Mouse (Mus musculus): ENCODE measurements at regions not wholly inside any gene's neighbourhood (a gene's known extent, or its start where the extent isn't known, plus 50 kb on each side); places are given as distances from the start of the nearest gene placed in this dataset.

DNA sequence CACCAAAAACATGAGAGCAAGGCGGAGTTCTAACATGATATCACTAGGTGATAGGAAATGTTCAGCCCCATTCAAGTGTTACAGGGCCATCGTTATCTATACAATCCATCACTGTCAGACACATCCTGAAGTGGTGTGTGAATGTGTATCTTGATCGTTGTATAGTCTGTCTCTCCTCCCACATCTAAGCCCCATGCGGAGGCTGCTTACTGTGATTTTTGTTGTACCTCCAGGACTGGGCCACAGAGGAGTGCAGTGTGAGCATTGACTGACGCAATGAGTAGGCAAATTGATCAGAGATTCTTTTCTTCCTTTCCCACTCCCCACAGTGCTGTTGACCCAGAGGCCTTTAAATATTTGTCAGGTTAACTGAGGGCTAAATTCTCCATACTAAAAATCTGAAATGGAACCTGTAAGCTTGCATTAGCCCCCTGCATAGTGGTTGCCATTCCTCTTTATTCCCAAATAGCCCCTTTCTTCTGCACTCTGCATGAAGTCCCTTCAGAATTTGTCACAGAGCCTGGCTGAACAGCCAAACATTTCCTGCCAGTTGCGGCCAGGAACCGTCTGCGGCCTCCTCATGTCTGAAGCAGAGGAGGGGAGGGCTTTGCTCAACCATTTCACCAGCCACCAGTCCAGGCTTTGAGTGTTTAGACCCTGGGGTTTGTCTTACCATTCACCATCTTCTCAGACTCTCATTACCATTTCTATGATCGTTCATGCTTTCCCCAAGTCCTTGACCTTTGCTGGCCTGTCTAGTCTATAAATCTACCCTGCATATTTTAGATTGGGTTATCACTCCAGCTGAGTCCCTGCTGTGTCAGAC is 119.3 kb downstream of the Ttc8 start:
- H3K4me1 ChIP-seq (ENCODE audit: control insufficient read depth, insufficient read depth, low read length): no peaks in the 10 kb centered on the region
- ATAC-seq (ENCODE audit: insufficient number of reproducible peaks, low FRiP score, low TSS enrichment, low read depth): no peak
- H3K9me3 ChIP-seq (ENCODE audit: control insufficient read depth, low read length): no peaks in the 10 kb centered on the region
- no peak overlapping the region for H3K4me2 ChIP-seq (ENCODE audit: low read depth, severe bottlenecking)
- H3K36me3 ChIP-seq (ENCODE audit: control insufficient read depth, insufficient read depth, low read length): no peaks in the 10 kb centered on the region
- H3K27me3 ChIP-seq (ENCODE audit: control insufficient read depth, insufficient read depth, low read length): no peaks in the 10 kb centered on the region
- no peak overlapping the region for H3K27ac ChIP-seq (replicated peaks; ENCODE audit: low read depth, low read length)
- WGBS: 83% methylated on average over 9 of the region's 9 CpGs
- DNase-seq (ENCODE audit: low spot score): no peak
- H3K9ac ChIP-seq (ENCODE audit: low read length): no peak overlapping the region
- H3K4me3 ChIP-seq (ENCODE audit: low read depth, low read length): no peak overlapping the region

DNA sequence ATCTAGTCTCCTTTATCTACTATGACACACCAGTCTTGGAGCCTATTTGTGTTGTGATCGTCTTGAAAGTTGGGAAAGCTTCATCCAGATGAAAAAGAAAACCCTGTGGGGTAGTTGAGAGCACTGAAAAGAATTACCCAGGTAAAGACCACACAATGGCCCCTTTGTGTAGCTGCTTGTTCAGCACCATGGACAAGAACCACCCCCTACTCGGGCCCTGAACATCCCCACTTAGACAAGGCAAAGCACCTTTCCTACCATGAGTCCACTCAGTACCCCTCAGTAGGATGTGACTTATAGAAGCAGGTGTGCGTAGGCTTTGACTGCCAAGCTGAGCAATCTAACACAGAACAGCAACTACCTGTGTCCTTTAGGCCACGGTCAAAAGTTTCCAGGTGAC is 121.2 kb downstream of the Ttc8 start:
- Histone ChIP-seq H3K4me1 (ENCODE audit: control insufficient read depth, insufficient read depth, low read length) (no peaks in the 10 kb centered on the region), H3K4me2 (ENCODE audit: low read depth, severe bottlenecking) (no peak overlapping the region), H3K27me3 (ENCODE audit: control insufficient read depth, insufficient read depth, low read length) (no peaks in the 10 kb centered on the region), H3K9ac (ENCODE audit: low read length) (no peak overlapping the region), H3K27ac (replicated peaks; ENCODE audit: low read depth, low read length) (no peak overlapping the region), H3K9me3 (ENCODE audit: control insufficient read depth, low read length) (no peaks in the 10 kb centered on the region), H3K4me3 (ENCODE audit: low read depth, low read length) (no peak overlapping the region), H3K36me3 (ENCODE audit: control insufficient read depth, insufficient read depth, low read length) (no peaks in the 10 kb centered on the region)
- WGBS: 63% methylated on average over 4 of the region's 4 CpGs
- no peak for ATAC-seq (ENCODE audit: insufficient number of reproducible peaks, low FRiP score, low TSS enrichment, low read depth)
- peak; percentile 67 for DNase-seq (ENCODE audit: low spot score)

DNA sequence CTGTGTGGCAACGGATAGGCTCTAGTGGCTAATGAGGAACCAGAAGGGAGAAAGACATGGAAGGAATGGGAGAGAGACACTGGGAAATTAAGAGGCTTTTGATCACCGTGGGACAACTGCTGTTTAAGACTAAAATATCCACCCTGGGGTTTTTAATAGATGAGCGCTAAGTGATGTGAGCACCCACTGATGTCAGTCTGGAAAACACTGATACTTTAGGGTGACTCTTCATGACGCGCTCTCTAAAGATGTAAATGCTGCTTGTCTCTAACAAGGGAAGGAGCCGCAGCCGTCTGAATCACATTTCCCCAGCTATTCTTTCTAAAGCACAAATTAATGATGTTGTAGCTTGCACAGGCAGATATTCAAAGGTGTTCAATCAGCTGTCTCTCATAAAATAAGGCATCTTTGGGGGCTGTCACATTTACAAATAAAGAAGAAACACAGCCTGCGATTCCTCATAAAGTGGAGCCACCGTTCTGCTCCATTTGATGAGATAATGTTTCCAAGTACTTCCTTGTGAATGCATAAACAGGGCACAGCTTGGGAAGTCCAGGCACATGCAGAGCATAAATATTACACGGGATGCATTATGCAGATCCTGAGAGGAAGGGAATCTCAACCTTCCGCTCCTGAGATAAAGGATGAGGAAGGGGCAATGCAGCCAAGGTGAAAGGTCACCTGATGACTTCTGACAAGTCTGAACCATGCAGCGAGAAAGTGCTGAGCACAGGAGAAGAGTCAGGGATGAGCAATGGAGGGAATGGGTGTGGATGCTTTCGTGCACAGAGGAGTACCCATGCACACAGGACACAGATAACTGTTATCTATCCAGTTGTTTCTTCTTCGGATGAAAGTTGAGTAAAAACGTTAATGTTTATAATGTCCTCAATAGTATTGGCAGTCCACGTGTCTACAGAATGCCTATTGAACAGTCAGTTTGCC is 122.8 kb downstream of the Ttc8 start:
- no peak overlapping the region for H3K9ac ChIP-seq (ENCODE audit: low read length)
- DNase-seq (ENCODE audit: low spot score) (no peak), ATAC-seq (ENCODE audit: insufficient number of reproducible peaks, low FRiP score, low TSS enrichment, low read depth) (no peak)
- no peaks in the 10 kb centered on the region for H3K27me3 ChIP-seq (ENCODE audit: control insufficient read depth, insufficient read depth, low read length)
- H3K4me3 ChIP-seq (ENCODE audit: low read depth, low read length): no peak overlapping the region
- WGBS: 86% methylated on average over 16 of the region's 16 CpGs
- no peaks in the 10 kb centered on the region for H3K36me3 ChIP-seq (ENCODE audit: control insufficient read depth, insufficient read depth, low read length)
- H3K27ac ChIP-seq (replicated peaks; ENCODE audit: low read depth, low read length): no peak overlapping the region
- H3K4me2 ChIP-seq (ENCODE audit: low read depth, severe bottlenecking): no peak overlapping the region
- H3K9me3 ChIP-seq (ENCODE audit: control insufficient read depth, low read length): no peaks in the 10 kb centered on the region
- no peaks in the 10 kb centered on the region for H3K4me1 ChIP-seq (ENCODE audit: control insufficient read depth, insufficient read depth, low read length)

DNA sequence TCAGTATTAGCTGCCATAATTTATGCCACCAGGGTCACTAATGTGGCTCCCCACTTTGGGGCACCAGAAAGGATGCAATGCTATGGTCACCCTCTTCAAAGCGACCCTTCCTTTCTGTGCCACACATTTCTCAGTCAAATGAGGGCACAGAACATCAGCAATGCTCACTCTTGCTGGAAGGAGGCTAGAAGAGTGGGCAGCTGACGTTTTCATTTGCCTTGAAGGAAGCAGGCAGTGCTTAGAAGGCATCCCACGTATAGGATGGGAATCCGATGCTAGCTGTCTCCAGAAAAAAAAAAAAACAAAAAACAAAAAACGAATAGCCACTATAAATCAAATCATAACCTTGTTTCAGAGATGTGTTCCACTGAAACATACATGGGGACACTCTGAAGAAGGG is 124.1 kb downstream of the Ttc8 start:
- ATAC-seq (ENCODE audit: insufficient number of reproducible peaks, low FRiP score, low TSS enrichment, low read depth) (no peak), DNase-seq (ENCODE audit: low spot score) (no peak)
- no peaks in the 10 kb centered on the region for H3K4me1 ChIP-seq (ENCODE audit: control insufficient read depth, insufficient read depth, low read length)
- no peaks in the 10 kb centered on the region for H3K27me3 ChIP-seq (ENCODE audit: control insufficient read depth, insufficient read depth, low read length)
- H3K27ac ChIP-seq (replicated peaks; ENCODE audit: low read depth, low read length): no peak overlapping the region
- WGBS: 69% methylated on average over 5 of the region's 5 CpGs
- no peak overlapping the region for H3K4me2 ChIP-seq (ENCODE audit: low read depth, severe bottlenecking)
- H3K36me3 ChIP-seq (ENCODE audit: control insufficient read depth, insufficient read depth, low read length): no peaks in the 10 kb centered on the region
- H3K9ac ChIP-seq (ENCODE audit: low read length): no peak overlapping the region
- no peaks in the 10 kb centered on the region for H3K9me3 ChIP-seq (ENCODE audit: control insufficient read depth, low read length)
- no peak overlapping the region for H3K4me3 ChIP-seq (ENCODE audit: low read depth, low read length)

DNA sequence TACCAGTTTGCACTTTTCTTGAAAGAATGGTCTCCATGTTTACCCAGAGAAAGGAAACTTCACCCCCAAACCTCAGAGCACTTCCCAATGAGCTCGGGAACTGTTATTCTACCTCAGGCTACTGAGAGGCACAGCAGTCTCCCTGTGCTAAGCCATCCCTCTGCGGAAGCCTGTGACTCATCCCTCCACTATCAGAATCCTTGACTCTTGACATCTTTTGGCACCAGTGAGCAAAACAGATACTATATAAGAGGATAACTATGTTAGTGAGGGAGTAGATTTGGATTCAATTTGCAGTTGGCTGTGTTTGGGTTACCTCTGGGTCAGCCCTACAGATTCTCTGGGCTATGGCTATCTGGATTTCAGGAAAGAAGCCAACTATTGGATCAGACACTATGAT is 130.1 kb downstream of the Ttc8 start:
- H3K27ac ChIP-seq (replicated peaks; ENCODE audit: low read depth, low read length): no peak overlapping the region

DNA sequence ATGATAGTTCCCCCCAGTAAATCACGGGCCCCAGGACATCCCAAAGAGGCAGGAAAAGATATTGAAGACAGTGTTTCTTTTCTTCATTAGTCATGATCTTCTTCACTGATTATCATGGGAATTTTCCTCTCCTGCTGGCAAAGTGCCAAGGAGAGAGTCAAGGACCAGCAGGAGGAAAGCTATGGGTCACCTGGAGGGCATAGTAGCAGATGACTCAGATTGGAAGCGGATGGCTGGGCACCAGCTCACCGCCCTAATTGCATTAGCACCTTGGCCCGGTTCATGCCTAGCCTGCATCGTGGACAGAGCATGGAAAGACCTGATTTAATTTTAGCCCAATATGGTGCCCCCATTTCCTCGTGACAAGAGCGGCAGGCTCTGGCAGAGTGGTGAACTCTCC is 132.2 kb downstream of the Ttc8 start:
- 92% methylated on average over 7 of the region's 7 CpGs for WGBS
- Histone ChIP-seq H3K4me1 (ENCODE audit: control insufficient read depth, insufficient read depth, low read length) (no peaks in the 10 kb centered on the region), H3K36me3 (ENCODE audit: control insufficient read depth, insufficient read depth, low read length) (no peaks in the 10 kb centered on the region), H3K27me3 (ENCODE audit: control insufficient read depth, insufficient read depth, low read length) (no peaks in the 10 kb centered on the region), H3K4me3 (ENCODE audit: low read depth, low read length) (no peak overlapping the region), H3K27ac (replicated peaks; ENCODE audit: low read depth, low read length) (no peak overlapping the region), H3K4me2 (ENCODE audit: low read depth, severe bottlenecking) (no peak overlapping the region), H3K9me3 (ENCODE audit: control insufficient read depth, low read length) (no peaks in the 10 kb centered on the region), H3K9ac (ENCODE audit: low read length) (no peak overlapping the region)
- DNase-seq (ENCODE audit: low spot score) (no peak), ATAC-seq (ENCODE audit: insufficient number of reproducible peaks, low FRiP score, low TSS enrichment, low read depth) (no peak)

More for the DNA sequence above, 130.1 kb downstream of the Ttc8 start:
- no peaks in the 10 kb centered on the region for H3K4me1 ChIP-seq (ENCODE audit: control insufficient read depth, insufficient read depth, low read length)
- DNase-seq (ENCODE audit: low spot score): no peak
- H3K9ac ChIP-seq (ENCODE audit: low read length): no peak overlapping the region
- no peak overlapping the region for H3K4me3 ChIP-seq (ENCODE audit: low read depth, low read length)
- ATAC-seq (ENCODE audit: insufficient number of reproducible peaks, low FRiP score, low TSS enrichment, low read depth): no peak
- 78% methylated on average over 2 of the region's 2 CpGs for WGBS
- H3K36me3 ChIP-seq (ENCODE audit: control insufficient read depth, insufficient read depth, low read length): no peaks in the 10 kb centered on the region
- no peak overlapping the region for H3K4me2 ChIP-seq (ENCODE audit: low read depth, severe bottlenecking)
- no peaks in the 10 kb centered on the region for H3K9me3 ChIP-seq (ENCODE audit: control insufficient read depth, low read length)
- no peaks in the 10 kb centered on the region for H3K27me3 ChIP-seq (ENCODE audit: control insufficient read depth, insufficient read depth, low read length)

DNA sequence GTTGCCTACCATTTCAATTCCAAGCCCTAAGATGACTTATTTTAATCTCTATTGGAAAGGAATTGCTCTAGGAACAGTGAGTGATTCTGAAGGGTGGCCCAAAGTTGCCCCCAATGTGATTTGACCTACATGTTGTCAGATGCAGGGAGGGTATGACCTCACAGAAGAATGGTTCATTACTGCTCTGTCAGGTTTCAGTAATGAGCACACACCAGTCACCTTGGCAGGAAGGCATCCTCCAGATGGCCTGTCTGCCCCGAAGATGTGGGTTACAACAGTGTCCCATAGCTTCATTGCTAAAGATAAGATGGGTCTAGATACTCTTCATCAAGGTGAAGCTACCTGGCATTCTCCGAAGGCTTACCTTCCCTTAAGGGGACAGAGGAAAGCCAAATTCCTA is 137.1 kb downstream of the Ttc8 start:
- Histone ChIP-seq H3K4me3 (ENCODE audit: low read depth, low read length) (no peak overlapping the region), H3K27ac (replicated peaks; ENCODE audit: low read depth, low read length) (no peak overlapping the region), H3K36me3 (ENCODE audit: control insufficient read depth, insufficient read depth, low read length) (no peaks in the 10 kb centered on the region), H3K4me1 (ENCODE audit: control insufficient read depth, insufficient read depth, low read length) (no peaks in the 10 kb centered on the region), H3K9ac (ENCODE audit: low read length) (no peak overlapping the region), H3K27me3 (ENCODE audit: control insufficient read depth, insufficient read depth, low read length) (no peaks in the 10 kb centered on the region), H3K9me3 (ENCODE audit: control insufficient read depth, low read length) (no peaks in the 10 kb centered on the region), H3K4me2 (ENCODE audit: low read depth, severe bottlenecking) (no peak overlapping the region)
- no peak for ATAC-seq (ENCODE audit: insufficient number of reproducible peaks, low FRiP score, low TSS enrichment, low read depth)
- DNase-seq (ENCODE audit: low spot score): no peak
- WGBS: 83% methylated on average over 2 of the region's 2 CpGs

DNA sequence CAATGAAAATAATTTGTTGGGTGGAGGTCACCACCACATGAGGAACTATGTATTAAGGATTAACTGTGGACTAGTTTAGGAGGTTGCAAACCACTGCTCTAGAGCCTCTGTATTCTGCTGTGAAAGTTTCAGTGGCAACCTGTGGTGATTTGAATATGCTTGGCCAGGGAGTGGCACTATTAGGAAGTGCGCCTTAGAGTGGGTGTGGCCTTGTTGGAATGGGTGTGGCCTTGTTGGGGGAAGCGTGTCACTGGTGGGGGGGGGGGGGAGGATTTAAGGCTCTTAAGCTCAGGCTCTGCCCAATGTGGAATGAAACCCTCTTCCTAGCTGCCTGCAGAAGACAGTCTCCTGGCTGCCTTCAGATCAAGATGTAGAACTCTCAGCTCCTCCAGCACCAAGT is 138.5 kb downstream of the Ttc8 start:
- ATAC-seq (ENCODE audit: insufficient number of reproducible peaks, low FRiP score, low TSS enrichment, low read depth): no peak
- no peak for DNase-seq (ENCODE audit: low spot score)

More for the DNA sequence above, 138.5 kb downstream of the Ttc8 start:
- Histone ChIP-seq H3K4me3 (ENCODE audit: low read depth, low read length) (no peak overlapping the region), H3K4me2 (ENCODE audit: low read depth, severe bottlenecking) (no peak overlapping the region), H3K36me3 (ENCODE audit: control insufficient read depth, insufficient read depth, low read length) (no peaks in the 10 kb centered on the region), H3K9ac (ENCODE audit: low read length) (no peak overlapping the region), H3K4me1 (ENCODE audit: control insufficient read depth, insufficient read depth, low read length) (no peaks in the 10 kb centered on the region), H3K27me3 (ENCODE audit: control insufficient read depth, insufficient read depth, low read length) (no peaks in the 10 kb centered on the region), H3K27ac (replicated peaks; ENCODE audit: low read depth, low read length) (no peak overlapping the region), H3K9me3 (ENCODE audit: control insufficient read depth, low read length) (no peaks in the 10 kb centered on the region)
- 73% methylated on average over 2 of the region's 2 CpGs for whole genome bisulfite sequencing
